Mouse (Mus musculus) frontal cortex, postnatal 14 days (tissue): ENCODE results near the gene Susd4.

ENCODE experiments used
- DNase-seq, 2 experiments: peaks; one replicate each; pipeline ENCODE4 v3.0.0; 2022; ENCODE audit warnings: low spot score in 2 of 2

Gene Susd4

GRCm38 (mm10) chr1:182914121-182914908 is 150.7 kb downstream of the Susd4 start:
- DNase-seq = no peak

DNA sequence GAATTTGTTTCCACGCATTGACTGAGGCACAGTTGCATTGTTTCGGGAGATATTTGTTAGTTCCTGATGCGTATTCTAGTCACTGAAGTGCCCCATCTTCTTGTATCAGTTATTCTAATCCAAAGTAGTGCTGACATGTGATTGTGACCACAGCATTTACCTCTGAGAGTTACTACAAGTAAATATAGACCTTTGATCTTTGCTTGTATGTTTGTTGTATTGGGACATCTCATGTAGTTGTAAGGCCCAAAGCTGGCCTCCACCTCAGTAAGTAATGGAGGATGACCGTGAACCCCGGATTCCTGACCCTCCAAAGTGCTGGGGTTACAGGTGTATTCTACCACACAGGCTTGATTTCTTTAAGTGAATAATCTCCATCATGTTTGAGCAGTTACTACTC is 152.5 kb downstream of the Susd4 start:
- DNase-seq = no peak

GRCm38 (mm10) chr1:182918718-182919346 is 155.2 kb downstream of the Susd4 start:
- no peak for DNase-seq

DNA sequence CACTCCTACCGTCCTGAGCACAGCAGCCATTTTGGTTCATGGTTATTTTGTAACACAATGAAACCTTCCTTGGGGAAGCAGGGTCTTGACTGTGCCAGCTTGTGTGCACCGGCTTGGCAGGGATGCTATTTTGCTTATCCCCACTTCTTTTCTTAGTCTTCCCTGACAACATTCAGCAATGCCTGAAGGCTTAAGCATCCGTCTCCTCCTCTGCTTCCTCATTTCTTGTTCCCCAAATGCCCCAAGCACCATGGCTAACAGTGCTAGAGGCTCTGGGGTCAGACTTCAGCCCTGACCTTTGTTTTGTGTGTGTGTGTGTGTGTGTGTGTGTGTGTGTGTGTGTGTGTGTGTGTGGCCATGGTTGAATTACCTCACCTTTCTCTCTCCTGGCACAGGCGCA is 159.2 kb downstream of the Susd4 start:
- DNase-seq = no peak

DNA sequence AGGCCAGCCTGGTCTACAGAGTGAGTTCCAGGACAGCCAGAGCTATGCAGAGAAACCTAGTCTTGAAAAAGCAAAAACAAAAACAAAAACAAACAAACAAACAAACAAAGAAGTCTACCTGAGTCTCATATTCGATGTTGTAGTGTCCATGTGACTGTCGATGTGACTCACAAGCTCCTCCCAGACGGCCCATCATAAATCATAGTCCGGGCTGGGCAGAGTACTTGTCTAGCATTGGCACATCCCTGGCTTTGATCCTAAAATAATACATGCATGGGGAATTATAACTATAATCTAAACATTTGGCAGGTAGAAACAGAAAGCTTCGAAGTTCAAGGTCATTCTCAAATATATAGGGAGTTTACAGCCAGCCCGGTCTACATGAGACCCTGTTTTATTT is 162.8 kb downstream of the Susd4 start:
- no peak for DNase-seq

- DNase-seq = no peak
Observed at GRCm38 (mm10) chr1:182927878-182928851, 164.5 kb downstream of the Susd4 start.

DNA sequence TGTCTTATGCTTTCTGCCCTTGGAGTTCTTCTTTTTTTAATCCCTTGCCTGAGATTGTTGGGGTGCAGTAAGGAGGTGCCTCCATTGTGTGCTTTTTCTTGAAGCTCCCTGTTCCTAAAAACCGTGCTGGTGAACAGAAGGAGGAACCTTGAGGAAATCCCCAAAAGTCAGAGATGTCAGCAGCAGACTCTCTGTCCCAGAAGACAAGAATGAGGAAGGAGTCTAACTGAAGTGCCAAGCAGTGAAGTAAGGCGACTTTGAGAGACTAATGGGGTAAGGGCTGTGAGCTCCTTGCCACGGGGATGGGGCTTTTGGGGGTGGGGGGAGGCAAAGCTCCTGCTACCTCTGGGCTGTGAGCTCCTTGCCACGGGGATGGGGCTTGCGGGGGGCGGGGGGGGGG is 171.8 kb downstream of the Susd4 start:
- DNase-seq = no peak

GRCm38 (mm10) chr1:182937486-182938120 is 173.9 kb downstream of the Susd4 start:
- no peak for DNase-seq

DNA sequence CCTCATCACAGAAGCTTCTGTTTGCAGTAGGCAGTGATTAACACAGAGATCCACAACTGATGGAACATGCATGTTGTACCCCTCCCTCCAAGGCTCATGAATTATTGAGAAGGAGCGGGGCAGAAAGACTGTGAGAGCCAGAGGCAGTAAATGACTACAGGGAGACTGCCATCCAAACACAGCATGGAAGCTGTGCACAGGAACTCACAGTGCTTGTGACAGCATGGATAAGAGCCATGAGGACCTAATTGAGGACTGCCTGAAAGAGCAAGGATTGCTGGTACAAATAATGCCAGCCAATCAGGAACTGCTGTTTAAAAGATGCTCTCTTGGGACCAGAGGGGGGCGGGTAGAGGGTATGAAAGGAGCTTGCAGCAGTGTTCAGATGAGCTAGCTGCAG is 178.3 kb downstream of the Susd4 start:
- DNase-seq = no peak

DNA sequence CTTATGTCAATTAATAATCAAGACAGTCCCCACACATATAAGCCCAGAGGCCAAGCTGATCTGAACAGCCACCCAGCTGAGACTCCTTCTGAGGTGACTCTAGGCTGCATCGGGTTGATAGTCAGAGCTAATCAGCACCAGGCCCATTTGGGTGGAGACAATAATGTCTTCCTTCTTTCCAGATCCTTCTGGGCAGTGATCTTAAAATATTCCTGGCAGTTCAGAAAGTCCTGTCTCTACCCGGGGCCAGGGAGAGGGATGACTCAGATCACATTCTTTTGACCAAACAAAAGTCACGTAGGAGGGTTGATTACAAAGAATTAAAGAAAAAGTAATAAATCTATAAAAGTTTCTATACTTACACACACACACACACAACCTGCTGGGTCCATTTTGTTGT is 180.3 kb downstream of the Susd4 start:
- no peak for DNase-seq

- no peak for DNase-seq
Observed at GRCm38 (mm10) chr1:182944638-182945037, 181.0 kb downstream of the Susd4 start.

GRCm38 (mm10) chr1:182945561-182945960 is 181.9 kb downstream of the Susd4 start:
- no peak for DNase-seq
